Mouse (Mus musculus) bone marrow macrophage, adult 2 months (primary cell): ENCODE measurements around the gene Taar8c. TPM values are rescaled to one million over a fixed set of nuclear protein-coding genes. Genes with fewer than 3 reads are reported as not detected.
A peak's percentile ranks its signal among the peaks of the same experiment; 100 is the strongest.
"Not testable (repeated sequence)": the region's sequence is repeated elsewhere in the genome, so short reads cannot be mapped to it uniquely, and the experiment has no call there.

Experiments used
- H3K27ac ChIP-seq: 2 replicates; pipeline ENCODE4 v1.5.1; 2012; ENCODE audit warnings: low read depth, low read length; ENCODE audit not compliant: insufficient read depth
- H3K4me1 ChIP-seq: 2 replicates; pipeline ENCODE4 v1.6.1; 2012; ENCODE audit warnings: low read length; ENCODE audit not compliant: control insufficient read depth, insufficient read depth
- H3K4me3 ChIP-seq: 2 replicates; pipeline ENCODE4 v1.5.1; 2012; ENCODE audit warnings: mild to moderate bottlenecking, low read length, moderate library complexity; ENCODE audit not compliant: insufficient read depth
- CTCF ChIP-seq: IDR thresholded peaks from 2 replicates; pipeline ENCODE4 v1.5.1; 2012; ENCODE audit warnings: low read depth, mild to moderate bottlenecking, low read length, moderate library complexity
- POLR2A ChIP-seq: IDR thresholded peaks from 2 replicates; pipeline ENCODE4 v1.6.1; 2012; ENCODE audit warnings: mild to moderate bottlenecking, low read depth, low read length, borderline replicate concordance
- polyA plus RNA-seq: library from polyadenylated mRNA; stranded (reverse); fragments of >200 nt; gene quantifications from 2 replicates; pipeline ENCODE4 v1.2.4, GENCODE M21; 2012; ENCODE audit not compliant: missing spikeins, insufficient read depth, insufficient read length

Taar8c gene
- polyA plus RNA-seq, 1 experiment, result not detected

DNA sequence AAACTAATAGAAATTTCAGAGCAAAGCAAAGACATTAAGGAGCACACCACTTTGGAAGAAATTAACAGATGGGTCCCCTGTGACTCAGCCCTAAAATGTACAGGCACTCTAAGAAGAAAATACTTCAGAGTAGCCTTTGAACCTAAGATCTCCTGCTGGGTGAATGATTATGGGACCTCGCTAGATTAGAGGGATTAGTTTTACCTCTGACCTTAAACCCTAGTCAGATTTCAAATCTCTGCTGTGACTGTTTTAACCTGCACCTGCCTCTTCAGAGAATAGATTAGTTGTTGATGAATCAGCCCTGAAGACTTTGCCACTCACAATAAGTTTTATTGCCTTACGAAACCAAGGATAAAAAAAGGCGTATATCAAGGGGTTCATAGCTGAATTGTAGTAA lies 6.5 kb upstream of the Taar8c start:
- peaks cover 10% of the 10 kb centered on the region for H3K4me1 ChIP-seq
- H3K27ac ChIP-seq, result no peak overlapping the region
- TF ChIP-seq CTCF (no peak), POLR2A (no peak)
- H3K4me3 ChIP-seq, result no peak overlapping the region

DNA sequence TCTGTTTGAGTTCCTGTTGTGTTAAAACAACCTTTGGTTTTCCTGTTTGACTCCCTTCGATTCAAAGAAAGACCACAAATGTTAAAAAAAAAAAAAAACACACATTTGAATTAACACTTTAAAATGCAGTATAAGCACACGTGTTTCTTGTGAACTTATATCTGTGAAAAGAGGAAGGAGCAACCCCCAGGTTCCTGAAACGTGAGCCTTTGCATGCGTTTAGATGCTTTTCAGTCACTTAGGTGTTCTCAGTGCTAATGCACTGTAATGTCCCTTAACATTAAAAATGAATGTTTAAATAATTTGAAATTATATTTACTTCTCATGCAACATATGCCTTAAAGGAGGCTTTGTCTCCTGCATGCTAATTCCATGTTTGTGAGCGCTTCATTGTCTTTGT lies 6.0 kb upstream of the Taar8c start:
- no peak for TF ChIP-seq POLR2A
- no peak for TF ChIP-seq CTCF

DNA sequence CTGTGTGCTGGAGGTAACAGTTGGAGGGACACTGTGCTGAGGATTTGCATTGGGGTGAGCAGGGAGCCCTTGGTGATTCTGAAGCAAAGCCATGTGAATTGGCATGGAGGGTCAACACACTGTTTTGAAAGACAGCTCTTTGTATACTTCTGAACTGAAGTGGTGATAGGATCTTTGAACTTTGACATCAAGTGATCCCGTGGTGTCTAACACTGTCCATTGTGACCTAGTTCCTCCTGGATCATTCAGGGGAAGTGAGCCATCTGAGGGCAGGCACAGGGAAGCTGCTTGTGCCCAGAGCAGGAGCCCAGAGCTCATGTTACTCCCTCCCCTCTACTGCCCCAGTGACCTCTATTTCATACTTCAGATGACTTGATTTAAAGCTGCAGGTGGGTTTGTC lies 1.6 kb upstream of the Taar8c start:
- not testable (repeated sequence) for H3K4me1 ChIP-seq, H3K27ac ChIP-seq, H3K4me3 ChIP-seq

More for the DNA sequence above, 6.0 kb upstream of the Taar8c start:
- H3K27ac ChIP-seq, result no peak overlapping the region
- peaks cover 12% of the 10 kb centered on the region for H3K4me1 ChIP-seq
- no peak overlapping the region for H3K4me3 ChIP-seq

GRCm38 (mm10) chr10:24097010-24097409 lies 4.7 kb downstream of the Taar8c start:
- not testable (repeated sequence) for H3K4me3 ChIP-seq, H3K27ac ChIP-seq, H3K4me1 ChIP-seq

DNA sequence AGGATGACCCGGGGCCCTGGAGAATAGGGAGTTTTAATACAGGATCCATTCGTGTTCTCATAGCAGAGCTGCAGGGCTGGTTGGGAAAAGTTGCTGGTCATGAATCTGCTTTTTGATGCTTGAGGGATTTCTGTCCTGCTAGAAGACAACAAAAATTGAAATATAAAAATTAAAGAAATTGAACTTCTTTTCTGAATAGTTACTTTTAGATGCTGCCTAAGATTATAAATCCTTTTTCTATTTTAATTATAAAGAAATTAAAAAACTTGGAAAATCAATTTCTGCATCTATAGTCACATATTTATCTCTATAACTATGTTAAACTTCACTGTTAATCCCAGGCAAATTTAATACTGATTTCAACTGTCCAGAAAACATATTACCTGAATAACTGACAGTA lies 9.5 kb downstream of the Taar8c start, which contains the start of gene Taar8b:
Gene Taar8b, minus strand, starts transcription at position 101 of the 400 bp plus-strand sequence.
- H3K27ac ChIP-seq, result no peak within 1 kb of the TSS
- no peak for TF ChIP-seq CTCF
- TF ChIP-seq POLR2A, result no peak
- no peak within 1 kb of the TSS for H3K4me3 ChIP-seq
- peaks cover 27% of the 10 kb centered on the region for H3K4me1 ChIP-seq

DNA sequence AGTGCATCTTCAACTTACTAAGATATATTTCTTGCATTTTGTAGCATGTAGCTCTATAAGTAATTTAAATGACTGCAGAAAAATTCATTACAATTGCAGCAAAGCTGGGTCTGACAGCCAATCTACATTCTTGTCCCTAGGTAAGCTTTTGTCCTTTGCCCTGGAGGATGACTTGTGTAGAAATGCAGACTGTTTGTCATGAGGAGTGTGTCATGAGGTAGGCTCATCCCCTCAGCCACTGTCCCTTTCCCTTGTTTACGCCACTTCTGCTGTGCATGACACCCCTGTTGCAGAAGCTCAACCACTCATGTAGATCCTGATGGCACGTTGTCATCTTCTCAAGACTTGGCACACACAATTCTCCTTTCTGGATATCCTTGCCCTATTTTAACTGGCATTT lies 14.5 kb downstream of the Taar8c start:
- TF ChIP-seq CTCF (no peak), POLR2A (no peak)
- H3K4me1 ChIP-seq, result peaks cover 39% of the 10 kb centered on the region
- H3K4me3 ChIP-seq, result no peak overlapping the region; the same call in 1 of the 2 replicates
- H3K27ac ChIP-seq, result peak overlapping the region; percentile 93

- Histone ChIP-seq H3K4me3 (peak overlapping the region; percentile 35), H3K4me1 (peaks cover 37% of the 10 kb centered on the region), H3K27ac (peak overlapping the region; percentile 93)
- TF ChIP-seq CTCF (no peak), POLR2A (no peak)
Measured at GRCm38 (mm10) chr10:24086555-24086954, 15.2 kb downstream of the Taar8c start.

GRCm38 (mm10) chr10:24085936-24086335 lies 15.8 kb downstream of the Taar8c start:
- Histone ChIP-seq H3K27ac (peak overlapping the region; percentile 93), H3K4me3 (no peak overlapping the region), H3K4me1 (peaks cover 35% of the 10 kb centered on the region)
- no peak for TF ChIP-seq POLR2A
- TF ChIP-seq CTCF, result no peak

DNA sequence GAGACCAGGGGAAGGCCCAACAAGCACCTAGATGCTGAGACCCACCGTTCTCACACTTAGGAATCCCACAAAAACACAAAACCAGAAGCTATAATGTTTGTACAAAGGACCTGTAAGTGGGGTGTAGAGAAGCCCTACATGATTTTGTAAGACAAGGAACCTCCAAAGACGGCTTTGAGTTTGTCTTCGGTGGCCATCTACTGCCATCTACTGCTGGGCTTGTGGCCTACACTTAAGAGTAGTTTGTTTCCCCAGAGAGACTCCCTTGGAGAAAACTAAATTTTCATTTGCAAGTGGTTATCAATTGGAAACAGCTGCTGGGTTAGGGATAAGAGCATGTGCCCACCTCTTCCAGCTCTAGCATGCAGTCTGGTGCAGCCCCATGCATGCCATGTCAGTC lies 21.5 kb downstream of the Taar8c start:
- Histone ChIP-seq H3K4me3 (no peak overlapping the region), H3K27ac (no peak overlapping the region), H3K4me1 (no peaks in the 10 kb centered on the region; the same call in 1 of the 2 replicates)
- TF ChIP-seq POLR2A (no peak), CTCF (no peak)

- H3K4me1 ChIP-seq, H3K27ac ChIP-seq, H3K4me3 ChIP-seq: not testable (repeated sequence)
Measured at GRCm38 (mm10) chr10:24076200-24076599, 25.5 kb downstream of the Taar8c start, which contains the start of gene Taar8a. Gene Taar8a, plus strand, starts transcription at chr10:24076500.

- H3K4me1 ChIP-seq, H3K27ac ChIP-seq, H3K4me3 ChIP-seq: not testable (repeated sequence)
Measured at GRCm38 (mm10) chr10:24074751-24075150, 27.0 kb downstream of the Taar8c start.
